ENCODE assay signal across 24 mouse cellular contexts in genomic region chr8:86252696-86253355, GRCm38 (mm10).
DNase-seq lines count a peak whose midpoint lies in the region; ATAC-seq and TF ChIP-seq lines count a peak whose summit lies in the region.
"Had no signal": no experiment of that assay in that cellular context is flagged by ENCODE, and none has a peak within 500 bp of the region (broad histone marks: within the 10 kb centered on the region; RNA-seq: fewer than 3 reads in every experiment).

No protein-coding gene starts in this region.

- no peak overlapping the region for H3K9ac ChIP-seq in midbrain, postnatal 0 days (replicated peaks; ENCODE audit: low read length, poor library complexity, severe bottlenecking)
- no peak overlapping the region for H3K9ac ChIP-seq in kidney, embryonic 15.5 days
- H3K9ac ChIP-seq: forebrain, embryonic 13.5 days; limb, embryonic 15.5 days; liver, embryonic 15.5 days; midbrain, embryonic 13.5 days; stomach, embryonic 15.5 days had no signal

- no peak overlapping the region for H3K27ac ChIP-seq in heart, embryonic 10.5 days
- H3K27ac ChIP-seq in midbrain, postnatal 0 days (ENCODE audit: low read depth, low read length), result no peak overlapping the region
- no peak overlapping the region for H3K27ac ChIP-seq in midbrain, embryonic 10.5 days (replicated peaks)
- H3K27ac ChIP-seq in kidney, embryonic 15.5 days, result no peak overlapping the region
- H3K27ac ChIP-seq: forebrain, embryonic 13.5 days; hindbrain, embryonic 10.5 days; limb, embryonic 15.5 days; liver, embryonic 15.5 days; midbrain, embryonic 13.5 days; stomach, embryonic 15.5 days had no signal

- no peak overlapping the region for H3K4me2 ChIP-seq in midbrain, postnatal 0 days (ENCODE audit: low read depth, low read length, poor library complexity, severe bottlenecking)
- H3K4me2 ChIP-seq in kidney, embryonic 15.5 days, result no peak overlapping the region
- H3K4me2 ChIP-seq: forebrain, embryonic 13.5 days; limb, embryonic 15.5 days; liver, embryonic 15.5 days; midbrain, embryonic 13.5 days; stomach, embryonic 15.5 days had no signal

- 83% methylated on average over 4 of the region's 4 CpGs for WGBS in heart, embryonic 10.5 days
- WGBS in midbrain, postnatal 0 days, result 80% methylated on average over 4 of the region's 4 CpGs
- WGBS in midbrain, embryonic 10.5 days, result 89% methylated on average over 4 of the region's 4 CpGs
- 55% methylated on average over 4 of the region's 4 CpGs for WGBS in kidney, embryonic 15.5 days

- no peaks in the 10 kb centered on the region for H3K27me3 ChIP-seq in heart, embryonic 10.5 days (ENCODE audit: insufficient read depth, poor library complexity, severe bottlenecking)
- no peaks in the 10 kb centered on the region for H3K27me3 ChIP-seq in midbrain, postnatal 0 days (ENCODE audit: insufficient read depth, low read length)
- no peaks in the 10 kb centered on the region for H3K27me3 ChIP-seq in midbrain, embryonic 10.5 days (ENCODE audit: low read depth, poor library complexity, severe bottlenecking)
- no peaks in the 10 kb centered on the region for H3K27me3 ChIP-seq in kidney, embryonic 15.5 days
- H3K27me3 ChIP-seq: forebrain, embryonic 13.5 days; limb, embryonic 15.5 days; liver, embryonic 15.5 days; midbrain, embryonic 13.5 days; stomach, embryonic 15.5 days had no signal

- no peaks in the 10 kb centered on the region for H3K9me3 ChIP-seq in heart, embryonic 10.5 days
- no peaks in the 10 kb centered on the region for H3K9me3 ChIP-seq in midbrain, postnatal 0 days (ENCODE audit: low read length)
- no peaks in the 10 kb centered on the region for H3K9me3 ChIP-seq in midbrain, embryonic 10.5 days (replicated peaks)
- no peaks in the 10 kb centered on the region for H3K9me3 ChIP-seq in kidney, embryonic 15.5 days (replicated peaks)
- H3K9me3 ChIP-seq: forebrain, embryonic 13.5 days; G1E; hindbrain, embryonic 10.5 days; limb, embryonic 15.5 days; liver, embryonic 15.5 days; midbrain, embryonic 13.5 days; stomach, embryonic 15.5 days had no signal

- ATAC-seq in midbrain, postnatal 0 days (ENCODE audit: low FRiP score), result no peak
- no peak for ATAC-seq in kidney, embryonic 15.5 days (replicated peaks; ENCODE audit: low FRiP score)
- ATAC-seq: activated CD4-positive, CD25-positive, alpha-beta regulatory T cell, adult 4 months; forebrain, embryonic 13.5 days; midbrain, embryonic 13.5 days had no signal

- DNase-seq in heart, embryonic 10.5 days (ENCODE audit: low spot score), result peak; percentile 5
- DNase-seq in heart, postnatal 25 days (ENCODE audit: low spot score), result no peak
- peak; percentile 74 for DNase-seq in midbrain, postnatal 0 days (ENCODE audit: low spot score)
- no peak for DNase-seq in midbrain, embryonic 10.5 days (ENCODE audit: low spot score)
- peak; percentile 32 to 53 for DNase-seq in cerebellum, postnatal 25 days
- no peak for DNase-seq in urinary bladder, adult 2 months (ENCODE audit: low spot score)
- no peak for DNase-seq in gastrocnemius, adult 8-10 months (ENCODE audit: low spot score in 2 of 2)
- DNase-seq: adrenal gland, postnatal 14 days; gastrocnemius, postnatal 25 days; kidney, adult 2 months; kidney, postnatal 4 days; thymus, adult 18-20 months; thymus, postnatal 4 days had no signal

- H3K36me3 ChIP-seq in heart, embryonic 10.5 days, result no peaks in the 10 kb centered on the region
- H3K36me3 ChIP-seq in midbrain, postnatal 0 days (ENCODE audit: insufficient read depth, low read length), result no peaks in the 10 kb centered on the region
- H3K36me3 ChIP-seq in midbrain, embryonic 10.5 days, result no peaks in the 10 kb centered on the region
- H3K36me3 ChIP-seq in kidney, embryonic 15.5 days, result no peaks in the 10 kb centered on the region
- H3K36me3 ChIP-seq: G1E; hindbrain, embryonic 10.5 days; limb, embryonic 15.5 days; liver, embryonic 15.5 days; midbrain, embryonic 13.5 days; stomach, embryonic 15.5 days had no signal

- no peak for TF ChIP-seq CTCF in midbrain, postnatal 0 days (IDR thresholded peaks at IDR 0.05)

- H3K4me1 ChIP-seq in heart, embryonic 10.5 days, result no peaks in the 10 kb centered on the region
- H3K4me1 ChIP-seq in midbrain, postnatal 0 days (ENCODE audit: insufficient read depth, low read length), result no peaks in the 10 kb centered on the region
- H3K4me1 ChIP-seq in midbrain, embryonic 10.5 days, result no peaks in the 10 kb centered on the region
- H3K4me1 ChIP-seq in kidney, embryonic 15.5 days, result 0 out of 2 replicates have a peak, but pooled peaks cover 2% of the 10 kb centered on the region
- H3K4me1 ChIP-seq: limb, embryonic 15.5 days; liver, embryonic 15.5 days; midbrain, embryonic 13.5 days; stomach, embryonic 15.5 days had no signal

- H3K4me3 ChIP-seq in heart, embryonic 10.5 days, result no peak overlapping the region
- no peak overlapping the region for H3K4me3 ChIP-seq in midbrain, postnatal 0 days (ENCODE audit: low read depth, low read length)
- no peak overlapping the region for H3K4me3 ChIP-seq in midbrain, embryonic 10.5 days
- H3K4me3 ChIP-seq in kidney, embryonic 15.5 days (replicated peaks), result no peak overlapping the region
- H3K4me3 ChIP-seq: erythroblast, embryonic 14.5 days; forebrain, embryonic 13.5 days; hindbrain, embryonic 10.5 days; limb, embryonic 15.5 days; liver, embryonic 15.5 days; midbrain, embryonic 13.5 days; myocyte; stomach, embryonic 15.5 days had no signal

- intact Hi-C loops in heart, postnatal 25 days (cut with DNase I), result no loop called here

Comparison
In these comparisons a context has a peak if more than half of its experiments do, and no peak if none do; other contexts are left out.
1. DNase-seq: peak in heart, embryonic 10.5 days (single experiment), midbrain, postnatal 0 days (single experiment) and cerebellum, postnatal 25 days (2 of 2); none in heart, postnatal 25 days (single experiment), midbrain, embryonic 10.5 days (single experiment), urinary bladder, adult 2 months (single experiment) and gastrocnemius, adult 8-10 months (0 of 2).